Mouse (Mus musculus): ENCODE data around the gene Slc16a13. TPM values are rescaled to one million over a fixed set of nuclear protein-coding genes. Genes with fewer than 3 reads are reported as not detected.

The Slc16a13 gene
- polyA plus RNA-seq, 1 experiment from 2014 or later = 6.9 TPM

DNA sequence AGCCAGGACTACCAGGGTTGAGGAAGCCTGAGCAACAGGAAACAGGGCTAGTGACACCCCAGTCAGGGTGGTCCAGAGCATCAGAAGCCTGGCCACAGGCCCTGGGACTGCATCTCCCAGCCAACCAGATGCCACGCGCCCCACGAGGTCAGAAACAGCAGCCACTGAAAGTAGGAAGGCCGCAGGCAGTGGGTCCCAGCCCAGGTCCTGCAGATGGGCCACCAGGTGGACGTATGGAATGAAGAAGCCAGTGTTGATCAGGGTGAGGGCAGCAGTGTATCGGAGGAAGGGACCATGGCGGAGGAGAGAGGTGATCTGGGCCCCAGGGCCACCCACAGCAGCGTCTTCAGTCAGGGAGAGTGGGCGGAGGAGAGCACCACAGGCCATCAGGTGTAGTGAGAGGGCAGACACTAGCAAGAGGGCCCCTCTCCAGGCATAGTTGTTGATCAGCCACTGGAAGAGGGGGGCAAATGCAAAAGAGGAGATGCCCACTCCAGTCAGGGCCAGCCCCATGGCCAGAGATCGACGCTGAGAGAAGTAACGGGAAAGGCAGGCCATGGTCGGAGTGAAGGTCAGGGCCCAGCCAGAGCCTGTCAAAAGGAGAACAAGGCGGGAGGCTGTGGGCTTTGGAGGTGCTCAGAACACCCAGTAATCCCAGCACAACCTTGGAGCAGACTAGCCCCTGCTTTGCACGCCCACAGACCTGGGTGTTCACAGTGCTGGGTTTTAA, 2.0 kb downstream of the Slc16a13 start:
- Histone ChIP-seq H3K4me3 (replicated peaks) (no peak overlapping the region), H3K27me3 (replicated peaks) (peaks cover 24% of the 10 kb centered on the region), H3K9ac (no peak overlapping the region), H3K36me3 (no peaks in the 10 kb centered on the region), H3K4me1 (peaks cover 25% of the 10 kb centered on the region), H3K9me3 (no peaks in the 10 kb centered on the region), H3K4me2 (0 out of 2 replicates have a peak overlapping the region, but pooled peaks have one; percentile 94), H3K27ac (no peak overlapping the region)
- no peak for ATAC-seq (ENCODE audit: insufficient read depth, low FRiP score, low read depth)
- WGBS = 88% methylated on average over 15 of the region's 15 CpGs

DNA sequence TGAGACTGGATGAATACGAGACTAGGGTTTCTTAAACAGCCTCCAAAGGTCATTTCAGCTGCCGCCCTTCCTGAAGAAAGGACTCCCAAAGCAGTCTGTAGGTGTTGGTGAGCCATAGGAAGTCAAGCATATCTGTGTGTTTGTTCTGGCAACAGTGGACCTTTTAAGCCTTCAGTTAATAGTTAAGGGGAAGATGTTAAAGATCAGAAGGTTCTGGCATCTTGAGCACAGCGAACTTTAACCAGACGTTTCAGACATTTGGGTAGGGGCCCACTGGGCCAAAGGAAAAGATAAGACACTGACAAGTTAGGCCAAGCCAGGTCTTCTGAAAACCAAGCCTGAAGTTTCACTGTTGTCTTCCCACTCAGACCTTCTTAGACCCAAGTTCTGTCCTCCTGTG, 2.8 kb downstream of the Slc16a13 start:
- H3K27me3 ChIP-seq (replicated peaks) = peaks cover 31% of the 10 kb centered on the region
- no peak overlapping the region for H3K27ac ChIP-seq
- no peak overlapping the region for H3K4me2 ChIP-seq
- WGBS = 82% methylated on average over 4 of the region's 4 CpGs
- H3K4me1 ChIP-seq = peaks cover 29% of the 10 kb centered on the region
- no peak overlapping the region for H3K4me3 ChIP-seq (replicated peaks)
- no peaks in the 10 kb centered on the region for H3K36me3 ChIP-seq
- H3K9ac ChIP-seq = no peak overlapping the region
- H3K9me3 ChIP-seq = no peaks in the 10 kb centered on the region
- no peak for ATAC-seq (ENCODE audit: insufficient read depth, low FRiP score, low read depth)

DNA sequence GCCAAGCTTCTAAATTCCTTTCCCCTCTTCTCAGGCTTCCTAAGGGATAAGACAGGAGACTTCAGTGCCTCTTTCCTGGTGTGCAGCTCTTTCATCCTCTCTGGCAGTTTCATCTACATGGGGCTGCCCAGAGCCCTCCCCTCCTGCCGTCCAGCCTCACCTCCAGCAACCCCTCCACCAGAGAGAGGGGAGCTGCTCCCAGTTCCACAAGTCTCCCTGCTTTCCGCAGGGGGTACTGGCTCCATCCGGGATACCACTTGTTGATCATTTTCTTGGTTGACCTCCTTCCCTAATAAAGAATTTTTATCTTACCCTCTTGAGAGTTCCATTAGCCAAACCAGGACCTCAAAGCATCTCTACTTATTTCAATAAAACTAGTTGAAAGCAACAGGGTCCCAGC, 4.8 kb downstream of the Slc16a13 start:
- Histone ChIP-seq H3K27me3 (replicated peaks) (peaks cover 31% of the 10 kb centered on the region), H3K4me2 (no peak overlapping the region), H3K9ac (no peak overlapping the region), H3K4me1 (peaks cover 25% of the 10 kb centered on the region), H3K36me3 (no peaks in the 10 kb centered on the region), H3K27ac (no peak overlapping the region), H3K4me3 (replicated peaks) (no peak overlapping the region), H3K9me3 (no peaks in the 10 kb centered on the region)
- ATAC-seq (ENCODE audit: insufficient read depth, low FRiP score, low read depth) = no peak
- 53% methylated on average over 3 of the region's 3 CpGs for WGBS

DNA sequence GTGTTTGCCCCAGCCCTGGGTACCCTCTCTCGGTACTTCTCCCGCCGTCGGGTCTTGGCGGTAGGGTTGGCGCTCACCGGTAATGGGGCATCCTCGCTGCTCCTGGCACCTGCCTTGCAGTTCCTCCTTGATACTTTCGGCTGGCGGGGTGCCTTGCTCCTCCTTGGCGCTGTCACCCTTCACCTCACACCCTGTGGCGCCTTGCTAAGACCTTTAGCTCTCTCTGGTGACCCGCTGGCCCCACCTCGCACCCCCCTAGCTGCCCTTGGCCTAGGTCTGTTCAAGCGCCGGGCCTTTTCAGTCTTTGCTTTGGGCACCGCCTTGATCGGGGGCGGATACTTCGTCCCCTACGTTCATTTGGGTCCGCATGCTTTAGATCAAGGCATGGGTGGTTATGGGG, 5.6 kb downstream of the Slc16a13 start:
- ATAC-seq (ENCODE audit: insufficient read depth, low FRiP score, low read depth) = no peak
- H3K27me3 ChIP-seq (replicated peaks) = peaks cover 31% of the 10 kb centered on the region
- no peak overlapping the region for H3K9ac ChIP-seq
- no peaks in the 10 kb centered on the region for H3K9me3 ChIP-seq
- H3K4me1 ChIP-seq = peaks cover 23% of the 10 kb centered on the region
- no peak overlapping the region; the same call in 1 of the 2 replicates for H3K4me2 ChIP-seq
- no peaks in the 10 kb centered on the region for H3K36me3 ChIP-seq
- no peak overlapping the region for H3K4me3 ChIP-seq (replicated peaks)
- 23% methylated on average over 22 of the region's 22 CpGs for WGBS
- H3K27ac ChIP-seq = no peak overlapping the region

DNA sequence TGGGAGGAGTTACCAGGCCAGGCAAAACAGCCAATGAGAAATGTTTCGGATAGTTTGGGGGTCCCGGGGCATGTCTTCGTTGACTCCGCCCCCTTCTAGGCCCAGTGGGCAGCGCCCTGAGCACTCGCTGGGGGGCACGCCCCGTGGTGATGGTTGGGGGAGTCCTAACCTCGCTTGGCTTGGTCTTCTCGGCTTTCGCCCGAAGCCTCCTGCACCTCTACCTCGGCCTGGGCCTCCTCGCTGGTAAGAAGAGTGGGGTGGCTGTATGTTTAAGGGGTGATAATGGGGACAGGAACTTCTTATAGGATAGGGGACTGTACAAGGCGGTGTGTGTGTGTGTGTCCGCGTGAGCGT, 6.0 kb downstream of the Slc16a13 start:
- Histone ChIP-seq H3K36me3 (no peaks in the 10 kb centered on the region), H3K4me2 (peak overlapping the region; percentile 67), H3K9ac (no peak overlapping the region), H3K27ac (no peak overlapping the region), H3K9me3 (no peaks in the 10 kb centered on the region), H3K4me1 (peaks cover 21% of the 10 kb centered on the region), H3K27me3 (replicated peaks) (peaks cover 31% of the 10 kb centered on the region), H3K4me3 (replicated peaks) (no peak overlapping the region)
- WGBS = 8% methylated on average over 18 of the region's 18 CpGs
- ATAC-seq (ENCODE audit: insufficient read depth, low FRiP score, low read depth) = no peak

DNA sequence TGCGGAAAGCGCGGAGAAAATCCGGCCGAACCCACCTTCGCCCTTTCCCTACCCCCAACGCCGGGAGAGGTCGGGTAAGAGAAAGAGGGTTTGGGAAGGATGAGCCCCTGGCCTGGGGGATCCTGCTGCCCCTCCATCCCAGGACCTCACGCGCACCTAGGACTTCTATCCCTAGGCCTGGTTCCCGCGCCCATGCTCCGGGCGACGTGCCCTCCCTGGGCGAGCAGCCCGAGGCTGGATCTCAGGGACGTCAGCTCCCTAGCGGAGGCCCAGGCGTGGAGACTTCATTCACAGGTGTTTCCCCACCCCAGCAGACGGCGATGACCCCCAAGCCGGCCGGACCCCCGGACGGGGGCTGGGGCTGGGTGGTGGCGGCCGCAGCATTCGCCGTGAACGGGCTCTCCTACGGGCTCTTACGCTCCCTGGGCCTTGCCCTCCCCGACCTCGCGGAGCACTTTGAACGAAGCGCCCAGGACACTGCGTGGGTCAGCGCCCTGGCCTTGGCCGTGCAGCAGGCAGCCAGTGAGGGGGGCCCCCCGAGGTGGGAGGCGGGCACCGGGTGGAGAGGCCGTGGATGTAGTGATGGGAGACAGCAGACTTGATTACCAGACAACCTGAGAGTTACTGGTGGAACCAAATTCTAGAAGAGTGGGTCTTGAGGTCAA, 6.5 kb downstream of the Slc16a13 start:
- 2% methylated on average over 46 of the region's 46 CpGs for WGBS
- H3K9ac ChIP-seq = peak overlapping the region; percentile 14; the same call in 1 of the 2 replicates
- ATAC-seq (ENCODE audit: insufficient read depth, low FRiP score, low read depth) = 0 out of 2 replicates have a peak, but pooled peaks have one; percentile 29
- H3K4me2 ChIP-seq = peak overlapping the region; percentile 67
- H3K27ac ChIP-seq = no peak overlapping the region
- H3K27me3 ChIP-seq (replicated peaks) = peaks cover 31% of the 10 kb centered on the region
- peaks cover 20% of the 10 kb centered on the region for H3K4me1 ChIP-seq
- no peaks in the 10 kb centered on the region for H3K9me3 ChIP-seq
- no peaks in the 10 kb centered on the region for H3K36me3 ChIP-seq
- H3K4me3 ChIP-seq (replicated peaks) = peak overlapping the region; percentile 27

DNA sequence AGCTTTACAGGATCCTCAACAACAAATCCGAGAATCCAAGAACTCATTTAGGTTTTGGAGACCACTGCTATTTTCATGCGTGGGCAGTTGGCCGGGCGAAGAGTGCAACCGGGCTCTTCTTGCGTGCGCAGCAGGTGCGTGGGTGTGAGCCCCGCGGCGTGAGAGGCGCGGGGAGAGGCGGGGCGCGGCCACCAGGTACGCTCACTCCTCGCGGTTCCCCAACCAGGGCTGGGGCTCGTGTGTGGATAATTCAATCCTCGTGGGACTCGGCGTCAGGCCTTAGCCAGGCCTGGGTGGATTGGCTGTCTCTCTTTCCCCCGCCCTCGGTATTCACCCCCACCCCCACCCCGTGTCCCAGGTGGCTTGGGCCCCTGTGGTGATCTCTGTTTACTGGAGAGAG, 7.1 kb downstream of the Slc16a13 start:
- H3K36me3 ChIP-seq = no peaks in the 10 kb centered on the region
- 8% methylated on average over 26 of the region's 26 CpGs for WGBS
- H3K4me1 ChIP-seq = peaks cover 17% of the 10 kb centered on the region
- 0 out of 2 replicates have a peak overlapping the region, but pooled peaks have one; percentile 14 for H3K9ac ChIP-seq
- H3K4me3 ChIP-seq (replicated peaks) = peak overlapping the region; percentile 27
- no peaks in the 10 kb centered on the region for H3K9me3 ChIP-seq
- ATAC-seq (ENCODE audit: insufficient read depth, low FRiP score, low read depth) = 0 out of 2 replicates have a peak, but pooled peaks have one; percentile 12
- H3K4me2 ChIP-seq = peak overlapping the region; percentile 67
- no peak overlapping the region for H3K27ac ChIP-seq
- H3K27me3 ChIP-seq (replicated peaks) = peaks cover 31% of the 10 kb centered on the region

DNA sequence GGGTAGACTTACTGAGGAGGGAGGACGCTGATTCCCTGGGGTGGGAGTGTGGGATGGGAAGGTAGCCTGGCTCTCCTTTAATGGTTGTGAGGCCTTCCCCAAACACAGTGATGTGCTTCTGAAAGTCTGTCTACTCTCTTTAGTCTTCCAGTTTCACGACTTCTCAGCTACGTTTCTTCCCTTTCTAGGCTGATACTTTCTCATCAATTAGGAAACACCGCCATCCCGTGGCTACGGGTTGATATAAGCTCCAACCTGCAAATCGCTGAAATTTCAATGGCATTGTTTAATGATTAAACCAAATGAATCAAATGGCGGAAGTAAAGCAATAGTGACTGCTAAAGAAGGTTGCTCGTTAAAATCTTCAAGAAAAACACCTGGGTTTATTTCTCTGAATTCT, 8.0 kb downstream of the Slc16a13 start:
- Histone ChIP-seq H3K4me2 (peak overlapping the region; percentile 67; the same call in 1 of the 2 replicates), H3K9me3 (no peaks in the 10 kb centered on the region), H3K27ac (no peak overlapping the region), H3K36me3 (no peaks in the 10 kb centered on the region), H3K4me1 (peaks cover 17% of the 10 kb centered on the region), H3K4me3 (replicated peaks) (no peak overlapping the region), H3K9ac (no peak overlapping the region), H3K27me3 (replicated peaks) (peaks cover 31% of the 10 kb centered on the region)
- peak; percentile 54; the same call in 1 of the 2 replicates for ATAC-seq (ENCODE audit: insufficient read depth, low FRiP score, low read depth)
- WGBS = 11% methylated on average over 9 of the region's 9 CpGs

DNA sequence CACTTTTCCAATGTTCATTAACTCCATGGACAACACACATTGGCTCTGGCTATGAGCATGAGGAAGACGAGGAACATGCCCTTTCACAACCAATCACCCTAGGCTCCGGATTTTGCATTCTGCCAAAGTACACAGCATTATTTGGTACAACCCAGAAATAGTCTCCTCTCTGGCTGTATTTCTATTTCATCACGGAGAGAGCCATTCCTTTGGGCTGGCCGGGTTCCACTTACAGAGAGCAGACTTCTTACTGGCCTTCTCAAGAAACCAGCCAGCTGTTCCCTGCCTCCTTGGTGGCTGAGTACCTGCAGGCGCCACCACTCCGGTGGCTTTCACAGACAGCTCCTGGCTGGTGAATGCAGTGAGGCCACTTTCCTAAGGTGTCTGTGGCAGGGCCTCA, 8.4 kb downstream of the Slc16a13 start, which contains the start of gene Slc16a11:
Gene Slc16a11 (plus strand): TSS at position 330 of the 400 bp plus-strand sequence.
- WGBS = 51% methylated on average over 6 of the region's 6 CpGs
- H3K36me3 ChIP-seq = no peaks in the 10 kb centered on the region
- peaks cover 31% of the 10 kb centered on the region for H3K27me3 ChIP-seq (replicated peaks)
- H3K9ac ChIP-seq = no peak within 1 kb of the TSS
- H3K4me3 ChIP-seq (replicated peaks) = peak within 1 kb of the TSS; percentile 27; the same call in 1 of the 2 replicates
- H3K4me1 ChIP-seq = peaks cover 17% of the 10 kb centered on the region
- H3K27ac ChIP-seq = no peak within 1 kb of the TSS
- ATAC-seq (ENCODE audit: insufficient read depth, low FRiP score, low read depth) = no peak
- no peaks in the 10 kb centered on the region for H3K9me3 ChIP-seq
- peak within 1 kb of the TSS; percentile 67 for H3K4me2 ChIP-seq

DNA sequence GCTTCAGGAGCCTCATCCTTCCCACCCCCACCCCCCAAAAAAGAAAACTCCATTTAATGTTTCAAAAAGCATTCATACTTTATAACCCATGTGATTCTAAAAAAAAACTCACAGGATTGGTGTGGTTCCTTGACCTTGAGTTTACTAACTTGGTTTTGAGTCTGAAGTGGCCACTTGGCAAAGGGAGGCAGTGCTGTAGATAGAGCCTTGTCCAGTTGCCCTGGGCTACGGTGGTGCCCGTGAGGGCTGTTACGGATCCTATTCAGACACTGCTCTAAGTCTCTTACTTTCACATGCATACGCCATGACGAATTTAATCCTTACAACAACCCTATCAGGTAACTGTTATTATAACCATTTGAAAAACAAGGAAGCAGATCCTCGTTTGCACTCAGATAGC, 8.9 kb downstream of the Slc16a13 start:
- no peak overlapping the region for H3K4me2 ChIP-seq
- no peaks in the 10 kb centered on the region for H3K36me3 ChIP-seq
- H3K9me3 ChIP-seq = no peaks in the 10 kb centered on the region
- no peak overlapping the region for H3K4me3 ChIP-seq (replicated peaks)
- no peak for ATAC-seq (ENCODE audit: insufficient read depth, low FRiP score, low read depth)
- WGBS = 90% methylated on average over 6 of the region's 6 CpGs
- H3K9ac ChIP-seq = no peak overlapping the region
- no peak overlapping the region for H3K27ac ChIP-seq
- peaks cover 31% of the 10 kb centered on the region for H3K27me3 ChIP-seq (replicated peaks)
- H3K4me1 ChIP-seq = peaks cover 17% of the 10 kb centered on the region

DNA sequence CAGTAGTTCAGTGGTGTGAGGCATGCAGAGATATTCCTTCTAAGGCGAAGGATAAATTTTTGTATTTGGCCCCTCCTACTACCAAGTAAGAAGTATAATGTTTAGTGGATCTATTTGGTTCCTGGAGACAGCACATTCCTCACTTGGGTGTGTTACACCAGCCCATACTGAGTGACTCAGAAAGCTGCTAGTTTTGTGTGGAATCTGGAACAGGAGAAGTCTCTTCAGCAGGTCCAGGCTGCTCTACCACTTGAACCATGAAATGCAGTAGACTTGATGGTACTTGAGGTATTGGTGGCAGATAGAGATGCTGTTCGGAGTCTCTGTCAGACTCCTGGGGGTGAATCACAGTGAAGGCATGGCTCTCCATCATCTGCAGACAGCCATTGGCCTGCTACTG, 10.2 kb downstream of the Slc16a13 start:
- H3K4me2 ChIP-seq = no peak overlapping the region
- H3K4me1 ChIP-seq = peaks cover 17% of the 10 kb centered on the region
- H3K27me3 ChIP-seq (replicated peaks) = peaks cover 25% of the 10 kb centered on the region
- no peak overlapping the region for H3K27ac ChIP-seq
- ATAC-seq (ENCODE audit: insufficient read depth, low FRiP score, low read depth) = no peak
- H3K9me3 ChIP-seq = no peaks in the 10 kb centered on the region
- no peaks in the 10 kb centered on the region for H3K36me3 ChIP-seq
- 79% methylated on average over 2 of the region's 2 CpGs for WGBS
- H3K9ac ChIP-seq = no peak overlapping the region
- H3K4me3 ChIP-seq (replicated peaks) = no peak overlapping the region

DNA sequence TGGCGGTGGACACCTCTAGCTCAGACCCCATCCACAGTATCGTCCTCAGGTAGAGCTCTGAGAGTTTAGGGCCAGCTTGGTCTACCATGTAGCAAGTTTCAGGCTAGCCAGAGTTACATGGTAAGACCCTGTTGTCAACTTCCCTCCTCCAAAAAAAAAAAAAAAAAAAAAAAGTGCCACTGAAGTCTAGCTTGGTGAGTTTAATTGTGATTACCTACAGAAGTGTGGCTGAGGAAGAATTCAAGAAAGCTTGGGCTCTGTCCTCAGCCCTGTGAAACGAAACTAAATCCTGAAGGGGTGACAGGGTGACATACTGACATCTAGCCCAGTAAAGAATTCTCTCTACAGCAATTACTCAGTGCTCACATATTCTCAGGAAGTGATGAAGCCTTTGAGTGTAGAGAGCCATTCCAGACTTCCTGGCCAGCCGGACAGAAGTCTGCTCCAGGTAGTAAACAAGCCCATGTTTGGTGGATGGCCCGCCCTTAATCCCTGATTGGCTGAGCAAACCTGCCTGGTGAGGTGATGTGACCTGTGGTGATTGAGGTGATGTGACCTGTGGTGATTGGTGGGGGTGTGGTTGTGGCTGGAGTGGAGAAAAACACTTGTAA, 12.0 kb downstream of the Slc16a13 start:
- Histone ChIP-seq H3K27ac (no peak overlapping the region), H3K27me3 (replicated peaks) (peaks cover 7% of the 10 kb centered on the region; the same call in 1 of the 2 replicates), H3K4me1 (peaks cover 4% of the 10 kb centered on the region; the same call in 1 of the 2 replicates), H3K4me2 (no peak overlapping the region), H3K9ac (no peak overlapping the region), H3K4me3 (replicated peaks) (no peak overlapping the region), H3K9me3 (no peaks in the 10 kb centered on the region), H3K36me3 (no peaks in the 10 kb centered on the region)
- ATAC-seq (ENCODE audit: insufficient read depth, low FRiP score, low read depth) = no peak
- 60% methylated on average over 5 of the region's 5 CpGs for WGBS

All from stomach, embryonic 15.5 days (tissue).